Mouse (Mus musculus): Measurements from ENCODE around the gene Chrna5.

DNA sequence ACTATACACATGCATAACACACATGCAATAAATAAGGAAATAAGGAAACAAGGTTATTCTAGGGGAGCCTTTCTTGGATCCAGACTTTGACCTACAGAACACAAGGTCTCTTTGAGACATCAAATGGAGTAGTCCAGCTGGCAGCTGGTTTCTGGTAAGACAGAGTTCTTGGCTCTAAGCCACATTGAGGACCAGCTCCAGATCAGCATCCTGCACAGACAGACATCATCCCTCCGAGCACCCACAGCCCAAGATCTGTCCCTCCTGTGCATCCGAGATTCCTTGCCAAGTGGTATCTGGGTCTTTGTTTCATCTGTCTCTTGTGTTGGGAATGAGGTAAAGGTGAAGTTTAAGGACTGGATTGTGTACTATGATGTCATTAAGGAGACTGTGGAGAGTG, 64.3 kb downstream of the Chrna5 start:
- TF ChIP-seq CTCF (conservative IDR thresholded peaks at IDR 0.05; ENCODE audit: insufficient read depth, insufficient read length, low read depth, low read length) (no peak), POLR2A (IDR thresholded peaks at IDR 0.05; ENCODE audit: low read depth, low read length) (no peak)
